Mouse (Mus musculus) small intestine, adult 2 months (tissue): Measurements from ENCODE around the gene Zcchc13. TPM values are rescaled to one million over a fixed set of nuclear protein-coding genes. Genes with fewer than 3 reads are reported as not detected.

Experiments
- H3K27ac ChIP-seq: fragments of 200-500 bp; 2 replicates; pipeline ENCODE4 v1.5.1; 2012; ENCODE audit warnings: low read depth, low read length, control low read depth, inconsistent platforms; ENCODE audit not compliant: insufficient read depth
- H3K27me3 ChIP-seq: fragments of 200-500 bp; 2 replicates; pipeline ENCODE4 v1.6.1; 2012; ENCODE audit warnings: mild to moderate bottlenecking, moderate library complexity, low read length, inconsistent platforms; ENCODE audit not compliant: control insufficient read depth, insufficient read depth
- H3K36me3 ChIP-seq: fragments of 200-500 bp; 2 replicates; pipeline ENCODE4 v1.6.1; 2012; ENCODE audit warnings: mild to moderate bottlenecking, low read length, control low read depth, inconsistent platforms; ENCODE audit not compliant: control insufficient read depth, insufficient read depth
- H3K4me1 ChIP-seq: fragments of 200-500 bp; 2 replicates; pipeline ENCODE4 v1.6.1; 2012; ENCODE audit warnings: low read length, inconsistent platforms, mixed read lengths; ENCODE audit not compliant: control insufficient read depth, insufficient read depth, insufficient read length
- H3K4me3 ChIP-seq: fragments of 200-500 bp; 2 replicates; pipeline ENCODE4 v1.5.1; 2012; ENCODE audit warnings: low read depth, mild to moderate bottlenecking, control low read depth, inconsistent platforms, low read length, moderate library complexity
- CTCF ChIP-seq: fragments of 200-500 bp; IDR thresholded peaks from 2 replicates; pipeline ENCODE4 v1.5.1; 2012; ENCODE audit warnings: low read depth, mild to moderate bottlenecking, control low read depth, inconsistent platforms, low read length, moderate library complexity, mixed read lengths; ENCODE audit not compliant: insufficient replicate concordance, insufficient read length; ENCODE audit errors: extremely low read depth
- POLR2A ChIP-seq: fragments of 200-500 bp; IDR thresholded peaks from 2 replicates; pipeline ENCODE4 v1.6.1; 2012; ENCODE audit warnings: low read depth, mild to moderate bottlenecking, control low read depth, inconsistent platforms, low read length, moderate library complexity
- WGBS: fragments of 180-500 bp; shearing (Covaris S2); methylation state at CpG from one replicate; pipeline ENCODE4 v1.1.7; 2018; 5-methylcytosine and 5-hydroxymethylcytosine counted together
- polyA plus RNA-seq: library from polyadenylated mRNA; depleted of rRNA; stranded (reverse); fragments of >200 nt; gene quantifications from 2 replicates; pipeline ENCODE4 v1.2.3, GENCODE M21; 2012

The Zcchc13 gene
- polyA plus RNA-seq, 1 experiment: not detected

GRCm38 (mm10) chrX:103614700-103615233 lies 15.6 kb upstream of the Zcchc13 start:
- TF ChIP-seq CTCF (no peak), POLR2A (no peak)
- H3K36me3 ChIP-seq: peaks cover 9% of the 10 kb centered on the region
- H3K27me3 ChIP-seq: no peaks in the 10 kb centered on the region
- H3K4me1 ChIP-seq: no peaks in the 10 kb centered on the region
- H3K4me3 ChIP-seq: no peak overlapping the region
- H3K27ac ChIP-seq: no peak overlapping the region
- WGBS: 97% methylated on average over 24 of the region's 24 CpGs

DNA sequence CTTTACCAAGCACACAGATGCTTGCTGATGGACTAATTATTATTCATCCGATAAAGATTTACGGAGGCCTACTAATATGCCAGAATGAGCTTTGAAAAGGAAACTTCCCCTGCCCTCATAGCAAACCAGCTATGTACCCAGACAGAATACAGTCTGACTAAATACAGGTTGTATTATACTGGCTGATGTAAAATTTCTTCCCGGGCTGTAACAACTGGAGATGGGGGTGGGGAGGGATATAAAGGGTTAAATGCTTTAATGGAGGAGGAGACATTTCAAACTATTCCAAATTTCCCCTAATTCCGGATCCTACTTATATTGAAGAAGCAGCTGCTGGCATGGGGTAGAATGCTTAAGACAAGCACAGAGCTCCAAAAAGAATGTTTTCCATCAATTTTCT lies 14.9 kb upstream of the Zcchc13 start:
- H3K4me3 ChIP-seq: no peak overlapping the region
- no peaks in the 10 kb centered on the region for H3K27me3 ChIP-seq
- no peaks in the 10 kb centered on the region for H3K4me1 ChIP-seq
- TF ChIP-seq CTCF (no peak), POLR2A (no peak)
- no peak overlapping the region for H3K27ac ChIP-seq
- WGBS: 67% methylated on average over 4 of the region's 4 CpGs
- H3K36me3 ChIP-seq: peaks cover 9% of the 10 kb centered on the region

DNA sequence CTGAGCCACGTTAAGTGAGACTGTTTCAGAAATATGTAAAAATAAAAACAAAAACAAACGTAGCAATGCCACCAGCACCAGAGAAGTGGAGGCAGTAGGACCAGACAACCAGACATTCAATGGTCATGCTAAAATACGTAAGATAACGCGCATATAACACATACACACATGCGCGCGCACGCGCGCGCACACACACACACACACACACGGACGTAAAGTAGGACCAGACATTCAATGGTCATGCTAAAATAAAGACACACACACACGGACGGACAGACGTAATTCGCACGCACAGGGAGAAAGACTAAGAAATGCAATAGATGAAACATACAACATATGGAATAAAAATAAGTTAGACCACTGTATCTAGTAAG lies 14.2 kb upstream of the Zcchc13 start:
- Histone ChIP-seq H3K27me3 (no peaks in the 10 kb centered on the region), H3K4me1 (no peaks in the 10 kb centered on the region), H3K27ac (peak overlapping the region; percentile 53), H3K36me3 (peaks cover 9% of the 10 kb centered on the region), H3K4me3 (peak overlapping the region; percentile 49)
- WGBS: 5% methylated on average over 19 of the region's 19 CpGs
- TF ChIP-seq POLR2A: no peak
- no peak for TF ChIP-seq CTCF

GRCm38 (mm10) chrX:103616536-103617404 lies 13.6 kb upstream of the Zcchc13 start:
- Histone ChIP-seq H3K36me3 (peaks cover 7% of the 10 kb centered on the region), H3K27me3 (no peaks in the 10 kb centered on the region), H3K4me3 (peak overlapping the region; percentile 51), H3K4me1 (no peaks in the 10 kb centered on the region), H3K27ac (peak overlapping the region; percentile 63)
- TF ChIP-seq CTCF (no peak), POLR2A (no peak)
- WGBS: under 1% methylated on average over 29 of the region's 50 CpGs

DNA sequence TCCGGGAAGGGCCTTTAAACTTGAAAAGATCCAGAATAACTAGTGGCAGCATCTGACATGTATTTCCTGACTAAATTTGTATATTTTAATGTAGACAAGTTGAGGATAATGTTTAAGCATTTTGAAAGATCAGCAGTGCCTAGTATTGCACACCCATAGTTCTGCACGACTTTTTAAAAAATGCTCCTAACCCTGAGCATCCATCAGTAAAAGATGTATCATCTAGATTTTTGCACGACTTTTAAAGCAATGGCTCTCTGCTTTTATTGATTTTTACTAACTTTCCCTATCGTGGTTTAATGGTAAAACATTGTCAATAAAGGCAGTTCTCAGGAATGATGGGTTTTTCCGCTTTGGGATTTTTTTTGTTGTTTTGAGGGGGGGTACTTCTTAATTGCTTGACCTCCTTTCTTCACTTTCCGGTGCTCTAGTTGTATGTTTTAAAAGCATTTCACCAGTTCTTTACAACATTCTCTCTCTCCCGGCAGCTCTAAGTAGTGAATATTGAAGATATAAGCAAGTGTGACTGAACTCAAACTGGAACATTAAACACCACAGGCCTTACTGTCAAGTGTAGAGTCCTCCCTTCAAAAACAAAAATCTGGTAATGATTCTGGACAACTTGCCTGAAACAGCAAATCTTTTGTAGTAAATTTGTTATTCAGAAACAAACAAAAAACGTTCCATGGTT lies 12.8 kb upstream of the Zcchc13 start:
- TF ChIP-seq CTCF: no peak
- H3K27me3 ChIP-seq: no peaks in the 10 kb centered on the region
- H3K36me3 ChIP-seq: peaks cover 7% of the 10 kb centered on the region
- no peak overlapping the region for H3K4me3 ChIP-seq
- no peaks in the 10 kb centered on the region for H3K4me1 ChIP-seq
- WGBS: 27% methylated on average over 8 of the region's 8 CpGs
- H3K27ac ChIP-seq: no peak overlapping the region

- Histone ChIP-seq H3K4me3 (peak overlapping the region; percentile 47), H3K36me3 (no peaks in the 10 kb centered on the region), H3K27ac (peak overlapping the region; percentile 90), H3K4me1 (no peaks in the 10 kb centered on the region), H3K27me3 (no peaks in the 10 kb centered on the region)
- no peak for TF ChIP-seq POLR2A
- no peak for TF ChIP-seq CTCF
- 3% methylated on average over 8 of the region's 8 CpGs for WGBS
Measured at GRCm38 (mm10) chrX:103621799-103622198, 8.6 kb upstream of the Zcchc13 start.
